Mouse (Mus musculus) kidney, adult 2 months (tissue): ENCODE measurements around the gene Lrmda.

Experiments
- CTCF ChIP-seq: fragments of 200-500 bp; conservative IDR thresholded peaks from 2 replicates; pipeline ENCODE4 v1.5.1; 2011; ENCODE audit warnings: low read depth, mild to moderate bottlenecking, control low read depth, low read length, moderate library complexity, mixed read lengths; ENCODE audit not compliant: insufficient read depth, insufficient read length
- POLR2A ChIP-seq: fragments of 200-500 bp; IDR thresholded peaks from one replicate; pipeline ENCODE4 v1.6.1; 2011; ENCODE audit warnings: low read depth, low read length, control low read depth

GRCm38 (mm10) chr14:22036802-22037497, 17.4 kb downstream of the Lrmda start:
- no peak for TF ChIP-seq CTCF
- no peak for TF ChIP-seq POLR2A
